Mouse (Mus musculus) heart, postnatal 0 days (tissue): ENCODE measurements at regions not wholly inside any gene's neighbourhood (a gene's known extent, or its start where the extent isn't known, plus 50 kb on each side); places are given as distances from the start of the nearest gene placed in this dataset.

Experiments used
- ATAC-seq: fragments of 200-750 bp; cut with Nextera tagmentation; 2 replicates; pipeline ENCODE4 v1.8.0; 2017; ENCODE audit warnings: low read depth, moderate number of reproducible peaks, moderate library complexity; ENCODE audit not compliant: insufficient read depth
- DNase-seq: peaks from one replicate; pipeline ENCODE4 v3.0.0-alpha.2; 2016; ENCODE audit warnings: low spot score
- H3K27ac ChIP-seq: fragments of 300-500 bp; sonication (generic); 2 replicates; pipeline ENCODE4 v1.5.1; 2014; ENCODE audit warnings: low read depth, mild to moderate bottlenecking
- H3K27me3 ChIP-seq: fragments of 300-500 bp; sonication (generic); 2 replicates; pipeline ENCODE4 v1.6.1; 2014; ENCODE audit warnings: low read length, mixed read lengths; ENCODE audit not compliant: control insufficient read depth, insufficient read depth
- H3K36me3 ChIP-seq: fragments of 300-500 bp; sonication (generic); replicated peaks from 2 replicates; pipeline ENCODE4 v1.6.1; 2014; ENCODE audit warnings: low read length, mixed read lengths; ENCODE audit not compliant: control insufficient read depth, insufficient read depth
- H3K4me1 ChIP-seq: fragments of 300-500 bp; sonication (generic); 2 replicates; pipeline ENCODE4 v1.6.1; 2014; ENCODE audit warnings: antibody characterized with exemption; ENCODE audit not compliant: control insufficient read depth, insufficient read depth
- H3K4me2 ChIP-seq: fragments of 300-500 bp; sonication (generic); 2 replicates; pipeline ENCODE4 v1.6.1; 2014; ENCODE audit warnings: low read depth, mild to moderate bottlenecking, low read length, moderate library complexity
- H3K4me3 ChIP-seq: fragments of 300-500 bp; sonication (generic); 2 replicates; pipeline ENCODE4 v1.5.1; 2014; ENCODE audit warnings: low read depth, low read length
- H3K9ac ChIP-seq: fragments of 300-500 bp; sonication (generic); replicated peaks from 2 replicates; pipeline ENCODE4 v1.6.1; 2014; ENCODE audit warnings: low read depth, low read length, mixed read lengths
- H3K9me3 ChIP-seq: fragments of 300-500 bp; sonication (generic); replicated peaks from 2 replicates; pipeline ENCODE4 v1.6.1; 2016; ENCODE audit warnings: low read length; ENCODE audit not compliant: control insufficient read depth
- CTCF ChIP-seq: IDR thresholded peaks from 2 replicates; pipeline ENCODE4 v1.5.1; 2016; ENCODE audit warnings: antibody characterized with exemption, control low read depth, low read depth
- EP300 ChIP-seq: IDR thresholded peaks from 2 replicates; pipeline ENCODE4 v1.6.1; 2016; ENCODE audit warnings: antibody characterized with exemption, low read depth
- WGBS: fragments of 180-500 bp; shearing (Covaris S2); extraction: QIAGEN DNeasy Blood & Tissue Kit; methylation state at CpG from one replicate; pipeline ENCODE4 v1.1.7; 2014; 5-methylcytosine and 5-hydroxymethylcytosine counted together

DNA sequence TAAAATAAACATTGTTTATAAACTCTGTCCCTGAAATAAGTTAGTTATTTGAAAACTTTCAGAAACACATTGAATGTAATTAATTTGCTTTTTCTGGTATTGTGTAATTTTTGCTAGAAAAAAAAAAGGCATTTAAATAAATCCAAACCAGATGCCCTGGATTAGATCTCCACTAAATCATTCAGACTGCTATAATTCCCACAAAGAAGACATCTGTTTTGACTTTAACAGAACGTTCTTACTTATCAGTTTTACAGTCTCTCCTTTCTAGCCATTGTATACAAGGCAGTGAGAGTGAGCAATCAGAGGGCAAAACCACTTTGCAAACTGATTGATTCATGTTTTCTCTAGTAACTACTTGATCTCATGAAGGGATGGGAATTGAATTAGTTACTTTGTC lies 478.8 kb downstream of the Slitrk6 start:
- TF ChIP-seq EP300: no peak
- no peak for TF ChIP-seq CTCF
- no peak for DNase-seq
- Histone ChIP-seq H3K36me3 (no peaks in the 10 kb centered on the region), H3K27me3 (no peaks in the 10 kb centered on the region), H3K9me3 (no peaks in the 10 kb centered on the region), H3K27ac (no peak overlapping the region), H3K9ac (no peak overlapping the region), H3K4me3 (no peak overlapping the region), H3K4me2 (no peak overlapping the region), H3K4me1 (no peaks in the 10 kb centered on the region)
- 32% methylated on average over 1 of the region's 1 CpGs for WGBS
- ATAC-seq: no peak

- no peak overlapping the region for H3K27ac ChIP-seq
- no peaks in the 10 kb centered on the region for H3K9me3 ChIP-seq
- no peak overlapping the region for H3K9ac ChIP-seq
- 73% methylated on average over 2 of the region's 2 CpGs for WGBS
- DNase-seq: no peak
- no peak overlapping the region for H3K4me2 ChIP-seq
- TF ChIP-seq CTCF (no peak), EP300 (no peak)
- H3K4me1 ChIP-seq: no peaks in the 10 kb centered on the region
- ATAC-seq: no peak
- no peaks in the 10 kb centered on the region for H3K36me3 ChIP-seq
- H3K4me3 ChIP-seq: no peak overlapping the region
- no peaks in the 10 kb centered on the region for H3K27me3 ChIP-seq
These were observed 483.7 kb downstream of the Slitrk6 start for GRCm38 (mm10) chr14:110271270-110271669.

DNA sequence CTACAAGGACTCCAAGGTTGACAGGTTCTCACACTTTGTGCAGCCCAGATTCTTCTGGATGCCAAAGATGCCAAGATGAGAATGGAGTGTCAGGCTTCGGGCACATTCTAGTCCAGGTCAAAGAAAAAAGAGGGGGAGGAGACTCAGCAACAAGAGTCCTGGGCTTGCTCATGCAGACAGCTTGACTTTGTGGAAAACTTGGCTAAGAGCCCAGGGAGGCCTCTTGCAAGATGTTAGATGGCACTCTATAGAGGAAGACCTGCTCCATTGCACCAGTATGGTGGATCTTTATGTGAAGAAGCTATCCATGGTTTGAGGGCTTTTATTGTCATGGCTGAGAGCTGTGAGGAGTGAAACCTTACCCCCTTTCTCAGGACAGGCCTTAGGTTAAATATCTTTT lies 510.5 kb downstream of the Slitrk6 start:
- H3K9me3 ChIP-seq: 0 out of 2 replicates have a peak, but pooled peaks cover 3% of the 10 kb centered on the region
- ATAC-seq (no peak), DNase-seq (no peak)
- no peaks in the 10 kb centered on the region for H3K27me3 ChIP-seq
- no peak overlapping the region for H3K4me3 ChIP-seq
- H3K4me2 ChIP-seq: no peak overlapping the region
- TF ChIP-seq EP300: no peak
- no peak for TF ChIP-seq CTCF
- WGBS: 45% methylated on average over 1 of the region's 1 CpGs
- H3K4me1 ChIP-seq: no peaks in the 10 kb centered on the region
- no peak overlapping the region for H3K9ac ChIP-seq
- H3K27ac ChIP-seq: no peak overlapping the region
- no peaks in the 10 kb centered on the region for H3K36me3 ChIP-seq

DNA sequence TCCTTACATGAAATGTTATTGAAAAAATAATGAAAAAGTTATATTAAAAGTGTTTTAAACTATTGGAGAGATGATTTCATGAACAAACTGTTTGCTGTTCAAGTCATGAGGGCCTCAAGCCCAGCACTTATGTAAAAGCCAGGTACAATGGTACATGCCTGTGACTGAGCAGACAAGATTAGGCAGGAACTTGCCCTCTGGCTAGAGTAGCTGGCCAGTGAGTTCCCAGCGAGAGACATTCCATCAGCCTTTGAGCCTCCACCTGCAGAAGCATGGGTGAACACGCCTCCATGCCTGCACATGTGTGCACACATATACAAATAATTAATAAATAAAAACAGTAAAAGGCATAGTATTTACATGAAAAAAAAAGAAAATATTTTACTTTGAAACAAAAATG lies 511.4 kb downstream of the Slitrk6 start:
- Histone ChIP-seq H3K27me3 (no peaks in the 10 kb centered on the region), H3K4me3 (no peak overlapping the region), H3K36me3 (no peaks in the 10 kb centered on the region), H3K9me3 (0 out of 2 replicates have a peak, but pooled peaks cover 3% of the 10 kb centered on the region), H3K4me1 (no peaks in the 10 kb centered on the region), H3K4me2 (no peak overlapping the region), H3K9ac (no peak overlapping the region), H3K27ac (no peak overlapping the region)
- 81% methylated on average over 2 of the region's 2 CpGs for WGBS
- no peak for DNase-seq
- ATAC-seq: no peak
- no peak for TF ChIP-seq EP300

GRCm38 (mm10) chr14:110238800-110239199 lies 516.1 kb downstream of the Slitrk6 start:
- Histone ChIP-seq H3K27ac (no peak overlapping the region), H3K9ac (no peak overlapping the region), H3K4me3 (no peak overlapping the region), H3K36me3 (no peaks in the 10 kb centered on the region), H3K9me3 (no peaks in the 10 kb centered on the region), H3K4me2 (no peak overlapping the region), H3K27me3 (no peaks in the 10 kb centered on the region), H3K4me1 (no peaks in the 10 kb centered on the region)
- DNase-seq: no peak
- no peak for TF ChIP-seq EP300
- TF ChIP-seq CTCF: no peak
- no peak for ATAC-seq
- WGBS: 74% methylated on average over 2 of the region's 2 CpGs

DNA sequence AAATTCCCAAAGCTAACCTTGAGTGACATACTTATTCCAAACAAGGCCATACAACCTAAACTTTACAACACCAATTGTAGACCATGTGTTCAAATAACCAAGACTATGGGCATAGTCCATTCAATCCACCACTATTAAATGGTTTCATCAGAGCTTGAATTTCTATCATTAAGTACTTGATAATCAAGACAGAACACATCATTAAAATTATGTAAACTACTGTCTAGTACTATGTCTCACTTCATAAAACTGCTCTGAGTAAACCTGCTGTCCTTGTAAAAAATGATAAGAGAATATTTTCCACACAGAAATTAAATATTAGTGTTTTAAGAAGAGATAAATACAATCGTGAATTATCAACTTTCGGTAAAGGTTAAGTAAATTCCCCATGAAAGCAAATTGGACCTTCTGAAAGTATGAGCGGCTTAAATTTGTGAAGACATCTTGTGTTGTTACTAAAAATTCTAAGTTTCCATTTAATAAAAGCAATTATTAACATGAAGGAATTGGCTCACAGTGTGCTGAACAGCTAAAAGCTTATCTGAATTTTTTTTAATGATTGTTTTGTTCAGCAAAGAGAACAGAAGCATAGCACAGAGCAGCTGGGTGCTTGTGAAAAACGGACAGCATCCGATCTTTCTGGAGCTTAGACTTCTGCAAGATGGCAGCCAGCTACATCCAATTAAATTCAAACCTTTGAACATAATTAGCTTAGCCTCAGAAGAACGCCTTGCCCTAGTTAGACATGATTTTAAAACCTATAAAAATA lies 530.1 kb downstream of the Slitrk6 start:
- 73% methylated on average over 6 of the region's 6 CpGs for WGBS
- no peak overlapping the region for H3K4me2 ChIP-seq

More for the DNA sequence above, 530.1 kb downstream of the Slitrk6 start:
- DNase-seq (no peak), ATAC-seq (no peak)
- Histone ChIP-seq H3K4me3 (no peak overlapping the region), H3K4me1 (no peaks in the 10 kb centered on the region), H3K36me3 (no peaks in the 10 kb centered on the region), H3K27me3 (no peaks in the 10 kb centered on the region), H3K9ac (no peak overlapping the region), H3K9me3 (no peaks in the 10 kb centered on the region), H3K27ac (no peak overlapping the region)
- TF ChIP-seq EP300 (no peak), CTCF (no peak)
